Mouse (Mus musculus) brain, adult 2 months (tissue): ENCODE measurements around the gene Zfp992.
"Not testable (repeated sequence)": the region's sequence is repeated elsewhere in the genome, so short reads cannot be mapped to it uniquely, and the experiment has no call there.

Source experiments
- DNase-seq: peaks from one replicate; pipeline ENCODE4 v3.0.0; 2011; ENCODE audit warnings: low read depth, low spot score

Zfp992 gene

DNA sequence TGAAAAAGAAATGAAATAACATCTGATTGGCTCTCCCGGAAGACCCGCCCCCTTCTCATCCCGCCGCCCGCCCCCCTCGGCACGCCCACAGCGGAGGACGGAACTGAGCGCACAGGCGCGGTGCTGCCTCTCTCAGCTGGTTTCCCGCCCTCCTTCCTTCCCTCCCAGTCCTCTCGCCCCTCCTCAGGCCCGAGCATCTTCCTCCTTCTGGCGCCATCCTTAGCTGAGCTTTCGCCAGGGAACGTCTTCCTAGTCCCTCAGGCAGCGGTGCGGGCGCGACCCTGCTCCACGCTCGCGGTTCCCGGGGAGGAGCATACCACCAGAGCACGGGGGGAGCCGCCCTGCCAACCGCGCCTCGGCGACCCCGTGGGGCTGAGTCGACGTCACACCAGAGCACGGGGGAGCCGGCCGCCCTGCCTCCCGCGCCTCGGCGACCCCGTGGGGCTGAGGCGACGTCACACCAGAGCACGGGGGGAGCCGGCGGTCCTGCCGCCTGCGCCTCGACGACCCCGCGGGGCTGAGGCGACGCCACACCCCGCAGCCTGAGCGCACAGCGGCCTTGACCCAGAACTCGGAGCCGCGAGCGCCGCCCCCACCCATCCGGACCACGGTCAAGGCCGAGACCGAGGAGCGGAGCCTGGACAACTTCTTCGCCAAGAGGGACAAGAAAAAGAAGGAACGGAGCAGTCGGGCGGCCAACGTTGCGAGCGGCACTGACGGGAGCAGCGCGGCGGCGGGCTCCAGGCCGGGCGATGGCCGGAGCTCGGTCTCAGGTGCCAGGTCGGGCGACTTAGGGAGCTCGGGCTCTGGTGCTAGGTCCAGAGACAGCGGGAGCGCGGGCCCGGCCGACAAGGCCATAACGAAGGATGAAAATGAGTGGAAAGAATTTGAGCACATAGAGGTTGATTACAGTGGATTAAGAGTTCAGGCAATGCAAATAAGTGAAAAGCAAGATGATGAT lies 26.2 kb downstream of the Zfp992 start:
- DNase-seq = not testable (repeated sequence)

GRCm38 (mm10) chr4:146476260-146476659 lies 27.4 kb downstream of the Zfp992 start:
- not testable (repeated sequence) for DNase-seq

GRCm38 (mm10) chr4:146476959-146477358 lies 28.1 kb downstream of the Zfp992 start:
- not testable (repeated sequence) for DNase-seq

GRCm38 (mm10) chr4:146480376-146481096 lies 31.7 kb downstream of the Zfp992 start:
- DNase-seq = not testable (repeated sequence)

- DNase-seq = not testable (repeated sequence)
These were observed 33.7 kb downstream of the Zfp992 start for GRCm38 (mm10) chr4:146482546-146482945.

GRCm38 (mm10) chr4:146483571-146484280 lies 34.9 kb downstream of the Zfp992 start:
- not testable (repeated sequence) for DNase-seq

GRCm38 (mm10) chr4:146484676-146485075 lies 35.9 kb downstream of the Zfp992 start:
- not testable (repeated sequence) for DNase-seq

- DNase-seq = not testable (repeated sequence)
These were observed 36.5 kb downstream of the Zfp992 start for GRCm38 (mm10) chr4:146485183-146485939.

DNA sequence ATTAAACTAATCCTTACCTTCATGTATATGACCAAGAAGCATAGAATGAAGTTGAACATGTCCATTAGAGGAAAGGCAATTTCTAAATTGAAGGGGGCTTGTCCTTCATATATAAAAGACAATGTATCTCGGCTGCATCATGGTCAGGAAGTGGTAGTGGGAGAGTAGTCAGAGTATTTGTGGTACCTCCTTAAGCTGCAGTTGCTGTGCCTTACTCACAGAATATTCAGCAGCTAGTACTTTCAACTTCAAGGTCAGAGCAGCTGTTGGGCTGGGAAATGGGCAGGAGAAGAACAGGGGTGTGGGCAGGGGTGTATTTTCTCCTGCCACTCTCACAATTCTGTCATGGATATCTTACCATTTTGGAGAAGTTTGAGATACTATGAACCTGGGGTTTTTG lies 37.9 kb downstream of the Zfp992 start:
- not testable (repeated sequence) for DNase-seq

DNA sequence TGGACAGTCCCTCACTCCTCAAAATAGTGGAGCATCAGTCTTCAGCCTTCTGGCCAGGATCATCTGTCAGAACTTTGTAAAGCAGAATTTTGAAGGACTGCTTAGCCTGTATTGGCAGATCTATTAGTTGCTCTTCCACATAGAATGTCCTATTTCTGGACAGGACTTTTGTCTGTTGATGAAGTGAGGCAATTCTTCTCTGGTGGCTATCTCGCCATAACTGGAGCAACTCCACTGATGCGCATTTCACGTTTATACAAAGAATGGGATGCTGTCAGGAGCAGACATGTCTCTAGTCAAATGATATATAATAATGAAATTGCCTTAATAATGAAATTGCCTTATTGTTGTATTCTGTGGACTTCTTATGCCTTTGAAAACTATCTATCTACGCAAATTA lies 40.4 kb downstream of the Zfp992 start:
- not testable (repeated sequence) for DNase-seq

DNA sequence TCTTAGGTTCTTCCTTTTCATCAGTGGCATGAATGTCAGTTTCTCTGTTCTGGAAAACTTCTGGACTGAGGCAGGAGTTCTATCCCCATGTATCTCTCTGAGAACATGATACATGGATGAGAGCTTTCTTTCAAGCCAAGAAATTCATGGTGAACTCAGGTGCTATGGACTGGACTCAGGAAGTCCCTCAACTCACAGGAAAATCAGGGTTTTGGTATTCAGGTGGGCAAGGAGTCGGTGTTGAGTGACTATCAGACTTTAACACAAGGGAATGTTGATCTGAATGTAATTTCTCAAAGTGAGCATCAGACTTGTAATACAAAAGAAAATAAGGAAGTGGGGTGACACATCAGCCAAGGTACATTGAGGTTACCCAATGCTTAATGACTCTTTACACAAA lies 43.2 kb downstream of the Zfp992 start:
- DNase-seq = not testable (repeated sequence)

- DNase-seq = no peak
These were observed 43.6 kb downstream of the Zfp992 start for GRCm38 (mm10) chr4:146492439-146492838.

- no peak for DNase-seq
These were observed 44.0 kb downstream of the Zfp992 start for GRCm38 (mm10) chr4:146492851-146493250.

DNA sequence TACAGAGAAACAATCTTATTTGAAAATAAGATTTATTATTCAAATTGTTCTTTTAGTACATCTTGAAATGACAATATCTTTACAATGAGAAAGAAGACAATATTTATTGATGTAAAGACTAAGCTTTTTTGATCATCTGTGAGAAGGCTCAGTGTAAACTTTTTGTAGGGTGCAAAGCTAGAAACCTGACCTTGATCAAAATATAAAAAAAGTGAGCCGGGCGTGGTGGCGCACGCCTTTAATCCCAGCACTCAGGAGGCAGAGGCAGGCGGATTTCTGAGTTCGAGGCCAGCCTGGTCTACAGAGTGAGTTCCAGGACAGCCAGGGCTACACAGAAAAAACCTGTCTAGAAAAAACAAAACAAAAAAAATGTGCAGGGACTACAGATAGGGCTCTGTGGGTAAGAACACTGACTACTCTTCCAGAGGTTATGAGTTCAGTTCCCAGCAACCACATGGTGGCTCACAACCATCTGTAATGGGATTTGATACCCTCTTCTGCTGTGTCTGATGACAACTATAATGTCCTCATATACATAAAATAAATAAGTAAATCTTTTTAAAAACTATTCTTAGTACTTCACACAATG lies 44.6 kb downstream of the Zfp992 start:
- not testable (repeated sequence) for DNase-seq

DNA sequence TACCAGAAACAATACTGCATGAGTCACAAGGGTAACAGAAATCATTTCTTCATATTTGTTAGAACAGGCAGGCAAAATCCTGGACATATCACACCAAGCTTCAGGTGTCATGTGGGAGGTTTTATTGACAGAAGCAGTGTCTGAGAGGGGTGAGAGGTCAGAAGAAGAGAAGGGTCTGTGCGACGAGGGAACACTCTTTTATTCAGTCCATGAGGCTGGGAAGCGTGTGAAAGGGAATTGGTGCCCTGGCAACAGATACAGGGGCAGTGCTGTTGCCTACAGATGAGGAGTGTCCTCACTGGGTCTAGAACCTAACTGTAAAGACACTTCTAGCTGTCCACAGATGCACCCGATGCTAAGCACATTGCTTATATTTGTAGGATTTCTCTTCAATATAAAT lies 46.2 kb downstream of the Zfp992 start:
- DNase-seq = no peak

DNA sequence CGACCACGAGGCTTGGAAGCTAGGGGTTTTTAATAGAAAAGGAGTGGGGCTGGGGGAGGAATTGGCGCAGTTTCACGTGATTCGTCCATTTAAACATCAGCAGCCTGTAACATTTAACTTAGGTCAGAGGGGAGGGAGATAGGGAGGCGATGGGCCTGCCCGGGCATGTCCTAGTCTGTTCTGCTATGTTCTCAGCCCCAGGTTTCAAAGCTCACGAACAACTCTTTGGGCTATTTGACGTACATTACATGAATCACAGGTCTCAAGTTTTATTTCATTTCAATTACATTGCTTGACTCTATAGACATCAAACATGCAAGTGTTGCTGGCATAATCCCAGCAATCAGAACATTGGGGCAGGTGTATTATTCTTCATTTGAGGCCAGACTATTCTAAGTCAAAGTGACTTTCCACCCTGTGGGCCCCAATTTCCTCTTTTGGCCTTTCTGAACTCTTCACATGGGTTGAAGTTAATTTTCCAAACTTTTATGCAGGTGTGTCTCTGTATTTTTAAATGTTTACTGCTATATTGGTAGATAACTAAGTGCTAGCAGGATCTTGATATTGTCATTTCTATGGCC lies 49.0 kb downstream of the Zfp992 start:
- not testable (repeated sequence) for DNase-seq

- DNase-seq = not testable (repeated sequence)
These were observed 52.9 kb downstream of the Zfp992 start, which contains the start of gene Zfp981 for GRCm38 (mm10) chr4:146501727-146502126. Gene Zfp981 (plus strand): TSS chr4:146502027.

DNA sequence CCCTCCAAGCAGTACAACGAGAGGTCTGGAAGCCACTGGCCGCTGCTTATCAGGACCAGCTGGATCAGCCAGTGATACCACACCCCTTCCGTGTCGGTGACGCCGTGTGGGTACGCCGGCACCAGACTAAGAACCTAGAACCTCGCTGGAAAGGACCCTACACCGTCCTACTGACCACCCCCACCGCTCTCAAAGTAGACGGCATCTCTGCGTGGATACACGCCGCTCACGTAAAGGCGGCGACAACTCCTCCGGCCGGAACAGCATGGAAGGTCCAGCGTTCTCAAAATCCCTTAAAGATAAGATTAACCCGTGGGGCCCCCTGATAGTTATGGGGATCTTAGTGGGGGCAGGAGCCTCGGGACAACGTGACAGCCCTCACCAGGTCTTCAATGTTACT lies 60.2 kb downstream of the Zfp992 start:
- not testable (repeated sequence) for DNase-seq

- DNase-seq = not testable (repeated sequence)
These were observed 63.0 kb downstream of the Zfp992 start for GRCm38 (mm10) chr4:146511871-146512270.

- no peak for DNase-seq
These were observed 67.7 kb downstream of the Zfp992 start for GRCm38 (mm10) chr4:146516474-146516873.
